Mouse (Mus musculus) kidney, adult 2 months (tissue): Measurements from ENCODE around the gene Rrp15. TPM values are rescaled to one million over a fixed set of nuclear protein-coding genes. Genes with fewer than 3 reads are reported as not detected.

Experiments
- DNase-seq: peaks from one replicate; pipeline ENCODE4 v3.0.0; 2021
- H3K27ac ChIP-seq: fragments of 200-500 bp; 2 replicates; pipeline ENCODE4 v1.5.1; 2012; ENCODE audit warnings: low read depth, low read length, control low read depth, inconsistent platforms; ENCODE audit not compliant: insufficient read depth
- H3K27me3 ChIP-seq: fragments of 200-500 bp; replicated peaks from 2 replicates; pipeline ENCODE4 v1.6.1; 2012; ENCODE audit warnings: mild to moderate bottlenecking, moderate library complexity, low read length, inconsistent platforms; ENCODE audit not compliant: control insufficient read depth, insufficient read depth
- H3K36me3 ChIP-seq: fragments of 200-500 bp; 2 replicates; pipeline ENCODE4 v1.6.1; 2012; ENCODE audit warnings: mild to moderate bottlenecking, moderate library complexity, low read length, inconsistent platforms; ENCODE audit not compliant: control insufficient read depth, insufficient read depth
- H3K4me1 ChIP-seq: fragments of 200-500 bp; 2 replicates; pipeline ENCODE4 v1.6.1; 2011; ENCODE audit warnings: low read length; ENCODE audit not compliant: control insufficient read depth, insufficient read depth
- H3K4me3 ChIP-seq: fragments of 200-500 bp; 2 replicates; pipeline ENCODE4 v1.5.1; 2011; ENCODE audit warnings: mild to moderate bottlenecking, low read depth, low read length, control low read depth; ENCODE audit not compliant: insufficient read depth
- CTCF ChIP-seq: fragments of 200-500 bp; conservative IDR thresholded peaks from 2 replicates; pipeline ENCODE4 v1.5.1; 2011; ENCODE audit warnings: low read depth, mild to moderate bottlenecking, control low read depth, low read length, moderate library complexity, mixed read lengths; ENCODE audit not compliant: insufficient read depth, insufficient read length
- POLR2A ChIP-seq: fragments of 200-500 bp; IDR thresholded peaks from one replicate; pipeline ENCODE4 v1.6.1; 2011; ENCODE audit warnings: low read depth, low read length, control low read depth
- WGBS: fragments of 180-500 bp; shearing (Covaris S2); methylation state at CpG from one replicate; pipeline ENCODE4 v1.1.7; 2018; 5-methylcytosine and 5-hydroxymethylcytosine counted together
- polyA plus RNA-seq: library from polyadenylated mRNA; depleted of rRNA; stranded (reverse); fragments of >200 nt; gene quantifications from 2 replicates; pipeline ENCODE4 v1.2.3, GENCODE M21; 2012

The Rrp15 gene
- polyA plus RNA-seq, 1 experiment: 4.5 TPM

- peak; percentile 28; the same call in 1 of the 2 replicates for TF ChIP-seq CTCF
- no peak for TF ChIP-seq POLR2A
- Histone ChIP-seq H3K4me1 (no peaks in the 10 kb centered on the region), H3K4me3 (no peak overlapping the region), H3K27me3 (no peaks in the 10 kb centered on the region), H3K27ac (no peak overlapping the region), H3K36me3 (no peaks in the 10 kb centered on the region)
- DNase-seq: no peak
- WGBS: 94% methylated on average over 4 of the region's 4 CpGs
Observed at GRCm38 (mm10) chr1:186692370-186692769, 56.8 kb downstream of the Rrp15 start.

GRCm38 (mm10) chr1:186691708-186692107 lies 57.5 kb downstream of the Rrp15 start:
- Histone ChIP-seq H3K4me3 (no peak overlapping the region), H3K27ac (no peak overlapping the region), H3K27me3 (no peaks in the 10 kb centered on the region), H3K36me3 (no peaks in the 10 kb centered on the region), H3K4me1 (no peaks in the 10 kb centered on the region)
- DNase-seq: no peak
- TF ChIP-seq CTCF (no peak), POLR2A (no peak)
- 91% methylated on average over 9 of the region's 9 CpGs for WGBS

DNA sequence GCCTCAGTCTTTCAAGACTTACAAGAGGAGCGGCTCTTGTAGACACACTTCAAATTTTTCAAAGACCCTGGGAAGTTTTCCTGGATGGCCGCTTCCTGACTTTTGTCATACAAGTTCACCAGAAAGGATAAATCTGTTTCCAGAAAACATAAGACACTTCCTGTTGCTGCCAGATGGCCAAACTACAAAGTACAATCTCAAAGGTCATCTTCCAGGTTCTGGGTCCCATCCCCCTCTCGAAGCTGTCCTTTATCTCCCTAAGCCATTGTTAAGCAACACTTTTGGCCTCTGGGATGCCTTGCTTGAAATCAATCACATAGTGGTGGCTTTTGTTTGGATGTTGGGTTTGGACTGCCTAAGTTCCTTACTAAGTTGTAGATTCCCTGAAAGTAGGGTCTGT lies 65.1 kb downstream of the Rrp15 start:
- no peak overlapping the region for H3K27ac ChIP-seq
- H3K27me3 ChIP-seq: no peaks in the 10 kb centered on the region
- H3K4me1 ChIP-seq: no peaks in the 10 kb centered on the region
- H3K4me3 ChIP-seq: no peak overlapping the region
- no peak for DNase-seq
- WGBS: 74% methylated on average over 3 of the region's 3 CpGs
- H3K36me3 ChIP-seq: no peaks in the 10 kb centered on the region
- TF ChIP-seq POLR2A (no peak), CTCF (no peak)

DNA sequence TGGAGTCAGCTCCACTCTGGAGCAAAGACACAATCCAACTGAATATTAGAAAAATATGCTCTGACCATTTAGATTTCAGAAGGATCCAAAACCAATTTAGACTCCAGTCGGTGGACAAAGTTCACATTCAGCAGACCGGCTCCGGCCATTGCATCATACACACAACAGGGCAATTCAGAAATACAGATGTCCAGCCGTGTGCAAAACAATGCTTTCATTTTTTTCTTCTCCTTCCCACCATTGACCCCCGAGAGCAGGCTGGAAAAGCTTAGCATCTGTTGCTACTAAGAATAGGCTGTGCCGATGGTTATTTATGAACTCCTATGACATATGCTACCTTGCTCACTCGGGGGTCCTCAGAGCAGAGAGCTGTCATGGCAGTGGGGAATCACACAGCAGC lies 66.6 kb downstream of the Rrp15 start:
- peak; percentile 34 for DNase-seq
- Histone ChIP-seq H3K27me3 (no peaks in the 10 kb centered on the region), H3K36me3 (no peaks in the 10 kb centered on the region)

GRCm38 (mm10) chr1:186677614-186678013 lies 71.5 kb downstream of the Rrp15 start:
- no peak for DNase-seq
- H3K36me3 ChIP-seq: no peaks in the 10 kb centered on the region
- WGBS: 84% methylated on average over 12 of the region's 12 CpGs
- TF ChIP-seq CTCF (no peak), POLR2A (no peak)
- H3K27ac ChIP-seq: no peak overlapping the region
- H3K4me1 ChIP-seq: no peaks in the 10 kb centered on the region
- H3K27me3 ChIP-seq: no peaks in the 10 kb centered on the region
- no peak overlapping the region for H3K4me3 ChIP-seq

More for the DNA sequence above, 66.6 kb downstream of the Rrp15 start:
- Histone ChIP-seq H3K27ac (no peak overlapping the region), H3K4me3 (no peak overlapping the region), H3K4me1 (no peaks in the 10 kb centered on the region)
- TF ChIP-seq CTCF (no peak), POLR2A (no peak)
- 43% methylated on average over 7 of the region's 7 CpGs for WGBS

GRCm38 (mm10) chr1:186676199-186676598 lies 73.0 kb downstream of the Rrp15 start:
- 80% methylated on average over 5 of the region's 5 CpGs for WGBS

GRCm38 (mm10) chr1:186675263-186675662 lies 73.9 kb downstream of the Rrp15 start:
- 81% methylated on average over 6 of the region's 6 CpGs for WGBS
- Histone ChIP-seq H3K4me1 (no peaks in the 10 kb centered on the region), H3K27me3 (no peaks in the 10 kb centered on the region), H3K4me3 (no peak overlapping the region), H3K27ac (no peak overlapping the region), H3K36me3 (no peaks in the 10 kb centered on the region)
- TF ChIP-seq CTCF (no peak), POLR2A (no peak)
- no peak for DNase-seq

More at GRCm38 (mm10) chr1:186676199-186676598, 73.0 kb downstream of the Rrp15 start:
- Histone ChIP-seq H3K27me3 (no peaks in the 10 kb centered on the region), H3K4me1 (no peaks in the 10 kb centered on the region), H3K36me3 (no peaks in the 10 kb centered on the region), H3K27ac (no peak overlapping the region), H3K4me3 (no peak overlapping the region)
- TF ChIP-seq CTCF (no peak), POLR2A (no peak)
- DNase-seq: no peak

GRCm38 (mm10) chr1:186674621-186675020 lies 74.5 kb downstream of the Rrp15 start:
- Histone ChIP-seq H3K27me3 (no peaks in the 10 kb centered on the region), H3K4me1 (no peaks in the 10 kb centered on the region), H3K27ac (no peak overlapping the region), H3K4me3 (no peak overlapping the region), H3K36me3 (no peaks in the 10 kb centered on the region)
- DNase-seq: no peak
- TF ChIP-seq POLR2A: no peak
- TF ChIP-seq CTCF: no peak
- WGBS: 59% methylated on average over 3 of the region's 3 CpGs
